8 mouse cellular contexts compared by ENCODE assay signal in genomic region chr10:18743286-18744142, GRCm38 (mm10). TPM values are rescaled to one million over a fixed set of nuclear protein-coding genes. Genes with fewer than 3 reads are reported as not detected.
A peak's percentile ranks its signal among the peaks of the same experiment; 100 is the strongest.
DNase-seq lines count a peak whose midpoint lies in the region; ATAC-seq and TF ChIP-seq lines count a peak whose summit lies in the region.

Gene Arfgef3 (minus strand): TSS chr10:18743949.

- H3K36me3 ChIP-seq in forebrain, embryonic 12.5 days (replicated peaks), result no peaks in the 10 kb centered on the region
- H3K36me3 ChIP-seq in heart, embryonic 16.5 days (ENCODE audit: control insufficient read depth, insufficient read depth), result no peaks in the 10 kb centered on the region
- no peaks in the 10 kb centered on the region for H3K36me3 ChIP-seq in limb, embryonic 15.5 days
- no peaks in the 10 kb centered on the region for H3K36me3 ChIP-seq in midbrain, embryonic 14.5 days (ENCODE audit: control insufficient read depth, insufficient read depth, low read length)
- H3K36me3 ChIP-seq in stomach, postnatal 0 days (ENCODE audit: control insufficient read depth, insufficient read depth, low read length), result no peaks in the 10 kb centered on the region

- H3K27me3 ChIP-seq in forebrain, embryonic 12.5 days, result 0 out of 2 replicates have a peak, but pooled peaks cover 9% of the 10 kb centered on the region
- no peaks in the 10 kb centered on the region; the same call in 1 of the 2 replicates for H3K27me3 ChIP-seq in heart, embryonic 16.5 days (ENCODE audit: control insufficient read depth, insufficient read depth, low read length)
- peaks cover 14% of the 10 kb centered on the region for H3K27me3 ChIP-seq in limb, embryonic 15.5 days
- no peaks in the 10 kb centered on the region for H3K27me3 ChIP-seq in midbrain, embryonic 14.5 days (ENCODE audit: control insufficient read depth, insufficient read depth, low read length)
- H3K27me3 ChIP-seq in stomach, postnatal 0 days (ENCODE audit: control insufficient read depth, insufficient read depth, low read length), result no peaks in the 10 kb centered on the region

- H3K27ac ChIP-seq in brown adipose tissue, adult 24 weeks (replicated peaks; ENCODE audit: low read depth, low read length), result no peak within 1 kb of the TSS
- H3K27ac ChIP-seq in forebrain, embryonic 12.5 days, result peak within 1 kb of the TSS; percentile 51
- no peak within 1 kb of the TSS for H3K27ac ChIP-seq in heart, embryonic 16.5 days (ENCODE audit: low read length)
- no peak within 1 kb of the TSS for H3K27ac ChIP-seq in limb, embryonic 15.5 days
- H3K27ac ChIP-seq in midbrain, embryonic 14.5 days (replicated peaks; ENCODE audit: low read depth, low read length), result peak within 1 kb of the TSS; percentile 91
- H3K27ac ChIP-seq in stomach, postnatal 0 days (replicated peaks), result peak within 1 kb of the TSS; percentile 61

- H3K4me3 ChIP-seq in brown adipose tissue, adult 24 weeks (ENCODE audit: insufficient read depth, low read depth, low read length), result peak within 1 kb of the TSS; percentile 40
- H3K4me3 ChIP-seq in forebrain, embryonic 12.5 days (replicated peaks), result peak within 1 kb of the TSS; percentile 63
- H3K4me3 ChIP-seq in heart, embryonic 16.5 days (ENCODE audit: low read length), result peak within 1 kb of the TSS; percentile 78
- H3K4me3 ChIP-seq in limb, embryonic 15.5 days, result peak within 1 kb of the TSS; percentile 54
- peak within 1 kb of the TSS; percentile 66 for H3K4me3 ChIP-seq in midbrain, embryonic 14.5 days (replicated peaks; ENCODE audit: low read depth, low read length)
- H3K4me3 ChIP-seq in stomach, postnatal 0 days (ENCODE audit: low read depth, low read length), result peak within 1 kb of the TSS; percentile 51

- H3K9me3 ChIP-seq in forebrain, embryonic 12.5 days, result no peaks in the 10 kb centered on the region
- H3K9me3 ChIP-seq in heart, embryonic 16.5 days (replicated peaks; ENCODE audit: control insufficient read depth, low read length), result no peaks in the 10 kb centered on the region
- no peaks in the 10 kb centered on the region for H3K9me3 ChIP-seq in limb, embryonic 15.5 days
- H3K9me3 ChIP-seq in midbrain, embryonic 14.5 days (ENCODE audit: control insufficient read depth, low read length), result no peaks in the 10 kb centered on the region
- no peaks in the 10 kb centered on the region for H3K9me3 ChIP-seq in stomach, postnatal 0 days (ENCODE audit: control insufficient read depth, low read length)

- WGBS in forebrain, embryonic 12.5 days, result 2% methylated on average over 50 of the region's 50 CpGs
- 3% methylated on average over 50 of the region's 50 CpGs for WGBS in heart, embryonic 16.5 days
- 1% methylated on average over 50 of the region's 50 CpGs for WGBS in limb, embryonic 15.5 days
- under 1% methylated on average over 50 of the region's 50 CpGs for WGBS in midbrain, embryonic 14.5 days
- 2% methylated on average over 50 of the region's 50 CpGs for WGBS in stomach, postnatal 0 days

- peak; percentile 84 for ATAC-seq in forebrain, embryonic 12.5 days (ENCODE audit: low FRiP score)
- peak; percentile 73 for ATAC-seq in heart, embryonic 16.5 days (replicated peaks; ENCODE audit: extremely low read depth, insufficient read depth, low FRiP score)
- ATAC-seq in limb, embryonic 15.5 days (ENCODE audit: insufficient number of reproducible peaks, low FRiP score, low TSS enrichment, low read depth), result no peak
- peak; percentile 83 for ATAC-seq in midbrain, embryonic 14.5 days (ENCODE audit: low FRiP score, low TSS enrichment)
- ATAC-seq in stomach, postnatal 0 days (ENCODE audit: low FRiP score, low TSS enrichment), result peak; percentile 96

- H3K4me2 ChIP-seq in forebrain, embryonic 12.5 days, result peak within 1 kb of the TSS; percentile 83
- H3K4me2 ChIP-seq in heart, embryonic 16.5 days (ENCODE audit: low read depth, low read length), result peak within 1 kb of the TSS; percentile 93
- peak within 1 kb of the TSS; percentile 89 for H3K4me2 ChIP-seq in limb, embryonic 15.5 days
- peak within 1 kb of the TSS; percentile 71 for H3K4me2 ChIP-seq in midbrain, embryonic 14.5 days (ENCODE audit: low read length)
- H3K4me2 ChIP-seq in stomach, postnatal 0 days (replicated peaks; ENCODE audit: low read depth), result peak within 1 kb of the TSS; percentile 79

- H3K4me1 ChIP-seq in brown adipose tissue, adult 24 weeks (ENCODE audit: control insufficient read depth, insufficient read depth, insufficient read length, low read length), result no peaks in the 10 kb centered on the region
- peaks cover 17% of the 10 kb centered on the region for H3K4me1 ChIP-seq in forebrain, embryonic 12.5 days
- peaks cover 5% of the 10 kb centered on the region; the same call in 1 of the 2 replicates for H3K4me1 ChIP-seq in heart, embryonic 16.5 days (ENCODE audit: control insufficient read depth, insufficient read depth, low read length)
- peaks cover 8% of the 10 kb centered on the region for H3K4me1 ChIP-seq in limb, embryonic 15.5 days
- peaks cover 6% of the 10 kb centered on the region; the same call in 1 of the 2 replicates for H3K4me1 ChIP-seq in midbrain, embryonic 14.5 days (ENCODE audit: control insufficient read depth, insufficient read depth, low read length)
- H3K4me1 ChIP-seq in stomach, postnatal 0 days (replicated peaks; ENCODE audit: control insufficient read depth, insufficient read depth), result no peaks in the 10 kb centered on the region

- DNase-seq in CD4-positive helper T cell, adult 2 months (ENCODE audit: low read depth, low spot score), result peak; percentile 57
- DNase-seq in kidney, postnatal 10 days, result peak; percentile 73
- DNase-seq in midbrain, embryonic 14.5 days, result peak; percentile 84
- peak; percentile 91 for DNase-seq in stomach, postnatal 0 days (ENCODE audit: low spot score)

- H3K9ac ChIP-seq in forebrain, embryonic 12.5 days, result peak within 1 kb of the TSS; percentile 59
- H3K9ac ChIP-seq in heart, embryonic 16.5 days (ENCODE audit: low read length), result peak within 1 kb of the TSS; percentile 76
- H3K9ac ChIP-seq in limb, embryonic 15.5 days, result peak within 1 kb of the TSS; percentile 14
- H3K9ac ChIP-seq in midbrain, embryonic 14.5 days (replicated peaks; ENCODE audit: low read length), result peak within 1 kb of the TSS; percentile 83
- H3K9ac ChIP-seq in stomach, postnatal 0 days (ENCODE audit: low read length), result peak within 1 kb of the TSS; percentile 61

- TF ChIP-seq CTCF in stomach, postnatal 0 days (IDR thresholded peaks at IDR 0.05; ENCODE audit: low read depth), result peak; percentile 34; the same call in 1 of the 2 replicates

- no peak for TF ChIP-seq EP300 in stomach, postnatal 0 days (optimal IDR thresholded peaks at IDR 0.05)

RNA-seq across cellular contexts. Expression of gene Arfgef3, which starts in this region (rescaled TPM):
- not detected in 2 replicates for polyA plus RNA-seq in brown adipose tissue, adult 24 weeks (2012; ENCODE audit: insufficient read depth, insufficient read length, missing spikeins)
- 2.1 and 2.2 TPM in 2 replicates for polyA plus RNA-seq in forebrain, embryonic 12.5 days (2016; fragmentation: Nextera tagmentation; extraction: Ambion mirVana)
- polyA plus RNA-seq in heart, embryonic 16.5 days (2015; fragmentation: Nextera tagmentation; extraction: Ambion mirVana), result 0.34 and 0.71 TPM in 2 replicates
- 0.83 and 1.2 TPM in 2 replicates for polyA plus RNA-seq in limb, embryonic 15.5 days (2015; fragmentation: Nextera tagmentation; extraction: Ambion mirVana)
- 7.8 and 8.7 TPM in 2 replicates for polyA plus RNA-seq in midbrain, embryonic 14.5 days (2014; fragmentation: Nextera tagmentation; extraction: Ambion mirVana)
- polyA plus RNA-seq in stomach, postnatal 0 days (2015; fragmentation: Nextera tagmentation; extraction: Ambion mirVana), result 1.6 and 1.8 TPM in 2 replicates

Comparison
In these comparisons a context has a peak if more than half of its experiments do, and no peak if none do; other contexts are left out.
1. Peak in ATAC-seq, H3K4me3 ChIP-seq, H3K9ac ChIP-seq and H3K4me2 ChIP-seq in heart, embryonic 16.5 days; RNA of the gene not detected or under 1 TPM.
2. H3K27ac ChIP-seq: peak in forebrain, embryonic 12.5 days (single experiment), midbrain, embryonic 14.5 days (single experiment) and stomach, postnatal 0 days (single experiment); none in brown adipose tissue, adult 24 weeks (single experiment), heart, embryonic 16.5 days (single experiment) and limb, embryonic 15.5 days (single experiment).
3. H3K9ac ChIP-seq: peak in every context shown above with its lines; median percentile 83 in midbrain, embryonic 14.5 days; 76 in heart, embryonic 16.5 days; 61 in stomach, postnatal 0 days; 59 in forebrain, embryonic 12.5 days; 14 in limb, embryonic 15.5 days.
4. Peak in every context shown above with its lines, with median percentiles within 50 percentile points of each other: DNase-seq, H3K4me3 ChIP-seq and H3K4me2 ChIP-seq.